Mouse (Mus musculus) limb, embryonic 12.5 days (tissue): Measurements from ENCODE around the gene Kdm6b. TPM values are rescaled to one million over a fixed set of nuclear protein-coding genes. Genes with fewer than 3 reads are reported as not detected.

ENCODE experiments used
- ATAC-seq: fragments of 200-750 bp; cut with Nextera tagmentation; 2 replicates; pipeline ENCODE4 v1.8.0; 2017; ENCODE audit warnings: low read depth, moderate TSS enrichment; ENCODE audit not compliant: insufficient number of reproducible peaks, insufficient read depth, low FRiP score, low TSS enrichment
- H3K27ac ChIP-seq: fragments of 300-500 bp; sonication (generic); 2 replicates; pipeline ENCODE4 v1.5.1; 2016; ENCODE audit warnings: mild to moderate bottlenecking, moderate library complexity
- H3K27me3 ChIP-seq: fragments of 300-500 bp; sonication (generic); 2 replicates; pipeline ENCODE4 v1.6.1; 2016; ENCODE audit warnings: mild to moderate bottlenecking, moderate library complexity
- H3K36me3 ChIP-seq: fragments of 300-500 bp; sonication (generic); 2 replicates; pipeline ENCODE4 v1.6.1; 2016; ENCODE audit warnings: mild to moderate bottlenecking, moderate library complexity
- H3K4me1 ChIP-seq: fragments of 300-500 bp; sonication (generic); replicated peaks from 2 replicates; pipeline ENCODE4 v1.6.1; 2016
- H3K4me2 ChIP-seq: fragments of 300-500 bp; sonication (generic); 2 replicates; pipeline ENCODE4 v1.6.1; 2016; ENCODE audit warnings: mild to moderate bottlenecking, moderate library complexity
- H3K4me3 ChIP-seq: fragments of 300-500 bp; sonication (generic); replicated peaks from 2 replicates; pipeline ENCODE4 v1.5.1; 2016; ENCODE audit warnings: mild to moderate bottlenecking
- H3K9ac ChIP-seq: fragments of 300-500 bp; sonication (generic); replicated peaks from 2 replicates; pipeline ENCODE4 v1.6.1; 2016; ENCODE audit warnings: mild to moderate bottlenecking, moderate library complexity
- H3K9me3 ChIP-seq: fragments of 300-500 bp; sonication (generic); 2 replicates; pipeline ENCODE4 v1.6.1; 2016; ENCODE audit warnings: mild to moderate bottlenecking, moderate library complexity
- WGBS: fragments of 180-500 bp; shearing (Covaris S2); methylation state at CpG from one replicate; pipeline ENCODE4 v1.1.7; 2016; 5-methylcytosine and 5-hydroxymethylcytosine counted together
- polyA plus RNA-seq: library from polyadenylated mRNA; unstranded; fragments of >200 nt; fragmentation: Nextera tagmentation; extraction: Ambion mirVana; gene quantifications from 2 replicates; pipeline ENCODE4 v1.2.1, GENCODE M21; 2016

The Kdm6b gene
- polyA plus RNA-seq, 1 experiment from 2014 or later = 49.1 TPM

DNA sequence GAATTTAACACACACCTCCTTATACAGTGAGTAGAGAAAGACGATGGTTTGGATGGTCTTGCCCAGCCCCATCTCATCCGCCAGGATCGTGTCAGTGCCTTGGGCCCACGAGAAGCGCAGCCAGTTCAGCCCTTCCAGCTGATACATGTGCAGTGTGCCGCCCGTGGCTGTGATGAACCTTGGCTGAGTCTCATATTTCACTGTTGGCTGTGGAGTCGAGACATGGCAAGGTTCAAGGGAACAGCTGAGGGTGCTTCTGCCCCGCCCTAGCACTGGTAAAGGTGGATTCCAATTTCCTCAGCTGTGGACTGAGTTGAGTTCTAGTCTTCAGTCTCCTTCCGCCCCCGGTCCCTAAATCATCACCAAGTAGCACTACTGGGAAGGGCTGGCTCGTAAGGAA lies 55.8 kb downstream of the Kdm6b start:
- no peak for ATAC-seq
- Histone ChIP-seq H3K9me3 (no peaks in the 10 kb centered on the region), H3K9ac (no peak overlapping the region), H3K27me3 (no peaks in the 10 kb centered on the region), H3K4me2 (no peak overlapping the region), H3K36me3 (peaks cover 100% of the 10 kb centered on the region), H3K27ac (no peak overlapping the region), H3K4me1 (peaks cover 2% of the 10 kb centered on the region; the same call in 1 of the 2 replicates), H3K4me3 (no peak overlapping the region)
- WGBS = 83% methylated on average over 12 of the region's 12 CpGs

- 84% methylated on average over 5 of the region's 5 CpGs for WGBS
- Histone ChIP-seq H3K4me1 (no peaks in the 10 kb centered on the region), H3K36me3 (peaks cover 100% of the 10 kb centered on the region), H3K27me3 (no peaks in the 10 kb centered on the region), H3K4me2 (no peak overlapping the region), H3K9ac (no peak overlapping the region), H3K27ac (no peak overlapping the region), H3K9me3 (no peaks in the 10 kb centered on the region), H3K4me3 (no peak overlapping the region)
- ATAC-seq = no peak
These were observed 56.9 kb downstream of the Kdm6b start for GRCm38 (mm10) chr11:69356544-69356943.

Other genes starting within 250 kb of the Kdm6b start
- gene Alox8, start 215.8 kb downstream of the Kdm6b start, polyA plus RNA-seq = 0.08 TPM in 1 of 2 replicates, not detected in the other
- 0.08 TPM in 1 of 2 replicates, not detected in the other for gene Gucy2e, start 176.6 kb downstream of the Kdm6b start, polyA plus RNA-seq
- 36.0 and 37.2 TPM in 2 replicates for gene Cntrob, start 89.9 kb downstream of the Kdm6b start, polyA plus RNA-seq
- gene Trappc1, start 89.7 kb downstream of the Kdm6b start, polyA plus RNA-seq = 136 and 151 TPM in 2 replicates
- 1.9 and 2.5 TPM in 2 replicates for gene Kcnab3, start 87.4 kb downstream of the Kdm6b start, polyA plus RNA-seq
- gene Rnf227, start 73.2 kb downstream of the Kdm6b start, polyA plus RNA-seq = 23.7 and 28.2 TPM in 2 replicates
- gene Chd3, start 44.3 kb downstream of the Kdm6b start, polyA plus RNA-seq = 121 and 124 TPM in 2 replicates
- gene Naa38, start 18.2 kb downstream of the Kdm6b start, polyA plus RNA-seq = 126 and 136 TPM in 2 replicates
- gene Cyb5d1, start 18.0 kb downstream of the Kdm6b start, polyA plus RNA-seq = 42.5 and 42.6 TPM in 2 replicates
- gene Tmem88, start 15.4 kb downstream of the Kdm6b start, polyA plus RNA-seq = 24.2 and 25.4 TPM in 2 replicates
- 1.9 and 3.3 TPM in 2 replicates for gene Dnah2, start 135.4 kb upstream of the Kdm6b start, polyA plus RNA-seq
- gene Efnb3, start 146.5 kb upstream of the Kdm6b start, polyA plus RNA-seq = 53.3 and 54.3 TPM in 2 replicates
- 35.8 and 39.0 TPM in 2 replicates for gene Wrap53, start 166.6 kb upstream of the Kdm6b start, polyA plus RNA-seq
- 175 and 180 TPM in 2 replicates for gene Trp53, start 166.7 kb upstream of the Kdm6b start, polyA plus RNA-seq
- 3.0 and 4.8 TPM in 2 replicates for gene Atp1b2, start 192.3 kb upstream of the Kdm6b start, polyA plus RNA-seq
- gene Shbg, start 204.2 kb upstream of the Kdm6b start, polyA plus RNA-seq = not detected in 2 replicates
- gene Sat2, start 208.3 kb upstream of the Kdm6b start, polyA plus RNA-seq = 24.3 and 25.8 TPM in 2 replicates
- gene Fxr2, start 219.3 kb upstream of the Kdm6b start, polyA plus RNA-seq = 56.0 and 63.9 TPM in 2 replicates
- gene Sox15, start 241.6 kb upstream of the Kdm6b start, polyA plus RNA-seq = 0.68 TPM in 1 of 2 replicates, not detected in the other
- 62.6 and 64.3 TPM in 2 replicates for gene Mpdu1, start 249.0 kb upstream of the Kdm6b start, polyA plus RNA-seq